Mouse (Mus musculus) ES-E14 (cell line): ENCODE data around the gene Mical2. TPM values are rescaled to one million over a fixed set of nuclear protein-coding genes. Genes with fewer than 3 reads are reported as not detected.

Experiments
- DNase-seq: peaks from one replicate; pipeline ENCODE4 v3.0.0-alpha.2; 2013; ENCODE audit warnings: low read depth, low spot score
- H3K27ac ChIP-seq: 2 replicates; pipeline ENCODE4 v1.5.1; 2012; ENCODE audit warnings: low read depth, mild to moderate bottlenecking, low read length, moderate library complexity, mixed read lengths; ENCODE audit not compliant: poor library complexity, insufficient read depth, severe bottlenecking
- H3K36me3 ChIP-seq: 2 replicates; pipeline ENCODE4 v1.6.1; 2012; ENCODE audit warnings: mild to moderate bottlenecking, low read length, moderate library complexity, mixed read lengths; ENCODE audit not compliant: control insufficient read depth, poor library complexity, insufficient read depth, severe bottlenecking
- H3K4me1 ChIP-seq, 2 experiments: fragments of 150-350 bp in 1 of 2; sonication (generic) in 1 of 2; 2 replicates each; pipeline ENCODE4 v1.6.1; 2012; ENCODE audit warnings: low read length in 2 of 2, mild to moderate bottlenecking in 1 of 2, mixed read lengths in 1 of 2; ENCODE audit not compliant: control insufficient read depth in 2 of 2, insufficient read depth in 2 of 2, poor library complexity in 1 of 2
- H3K4me3 ChIP-seq, 2 experiments: fragments of 150-350 bp in 1 of 2; sonication (generic) in 1 of 2; 2 replicates each; pipeline ENCODE4 v1.5.1; 2012; ENCODE audit warnings: low read length in 2 of 2, low read depth in 1 of 2, mild to moderate bottlenecking in 1 of 2, mixed read lengths in 1 of 2; ENCODE audit not compliant: insufficient read depth in 1 of 2, poor library complexity in 1 of 2, severe bottlenecking in 1 of 2
- H3K9ac ChIP-seq: 2 replicates; pipeline ENCODE4 v1.6.1; 2012; ENCODE audit warnings: low read depth, mild to moderate bottlenecking, low read length, mixed read lengths; ENCODE audit not compliant: poor library complexity, insufficient read depth, severe bottlenecking
- H3K9me3 ChIP-seq: fragments of 150-350 bp; sonication (generic); 2 replicates; pipeline ENCODE4 v1.6.1; 2012; ENCODE audit warnings: low read depth, mild to moderate bottlenecking, low read length; ENCODE audit not compliant: control insufficient read depth, insufficient read depth
- CHD2 ChIP-seq: IDR thresholded peaks from 2 replicates; pipeline ENCODE4 v1.6.1; 2014; ENCODE audit warnings: mild to moderate bottlenecking, low read depth, low read length, inconsistent platforms
- HCFC1 ChIP-seq: IDR thresholded peaks from 2 replicates; pipeline ENCODE4 v1.6.1; 2012; ENCODE audit warnings: low read length, inconsistent platforms, borderline replicate concordance; ENCODE audit not compliant: insufficient read depth
- MAFK ChIP-seq: IDR thresholded peaks from 2 replicates; pipeline ENCODE4 v1.6.1; 2014; ENCODE audit warnings: mild to moderate bottlenecking, low read depth, low read length, inconsistent platforms; ENCODE audit not compliant: insufficient read depth
- ZC3H11A ChIP-seq: IDR thresholded peaks from 2 replicates; pipeline ENCODE4 v1.6.1; 2012; ENCODE audit warnings: low read depth, mild to moderate bottlenecking, inconsistent platforms, low read length, borderline replicate concordance
- ZNF384 ChIP-seq: IDR thresholded peaks from 2 replicates; pipeline ENCODE4 v1.6.1; 2012; ENCODE audit warnings: low read depth, low read length, inconsistent platforms
- in situ Hi-C, 2 experiments: fragments of 600-800 bp; cut with MboI; formaldehyde crosslinking; loops; one replicate each; pipeline ENCODE4 v1.15.1; 2025; ENCODE audit warnings: low sequenced_read_pairs in 2 of 2, inconsistent platforms in 1 of 2; ENCODE audit not compliant: unreplicated experiment in 2 of 2
- total RNA-seq: library from RNA; depleted of rRNA; stranded (reverse); fragments of 300-350 nt; gene quantifications from 2 replicates; pipeline ENCODE4 v1.2.3, GENCODE M21; 2012

Gene Mical2
- total RNA-seq, 1 experiment: 9.9 TPM

- H3K4me1 ChIP-seq: no peaks in the 10 kb centered on the region
- in situ Hi-C loops: loop anchor here in 1 of 2 experiments (10.0 kb wide), 1 partner anchor 281 kb away; no protein-coding TSS in a partner anchor
Observed at GRCm38 (mm10) chr7:112365864-112366263, 140.2 kb downstream of the Mical2 start.

GRCm38 (mm10) chr7:112369046-112369445, 143.4 kb downstream of the Mical2 start:
- Histone ChIP-seq H3K9me3 (no peaks in the 10 kb centered on the region), H3K4me1 (no peaks in the 10 kb centered on the region)
- DNase-seq: peak; percentile 62

More at GRCm38 (mm10) chr7:112365864-112366263, 140.2 kb downstream of the Mical2 start:
- H3K4me3 ChIP-seq: no peak overlapping the region
- H3K9me3 ChIP-seq: no peaks in the 10 kb centered on the region
- no peaks in the 10 kb centered on the region for H3K36me3 ChIP-seq
- H3K9ac ChIP-seq: no peak overlapping the region
- DNase-seq: no peak
- H3K27ac ChIP-seq: no peak overlapping the region
- TF ChIP-seq ZNF384 (no peak), MAFK (no peak), HCFC1 (no peak), ZC3H11A (no peak), CHD2 (no peak)

GRCm38 (mm10) chr7:112369977-112370376, 144.3 kb downstream of the Mical2 start:
- in situ Hi-C loops: loop anchor here in 1 of 2 experiments (10.0 kb wide), 2 partner anchors 185 to 285 kb away; no protein-coding TSS in a partner anchor
- Histone ChIP-seq H3K9me3 (no peaks in the 10 kb centered on the region), H3K9ac (no peak overlapping the region), H3K4me3 (no peak overlapping the region), H3K36me3 (no peaks in the 10 kb centered on the region), H3K27ac (no peak overlapping the region), H3K4me1 (no peaks in the 10 kb centered on the region)
- DNase-seq: no peak
- TF ChIP-seq CHD2: no peak
- no peak for TF ChIP-seq ZC3H11A
- TF ChIP-seq ZNF384: no peak
- no peak for TF ChIP-seq MAFK
- no peak for TF ChIP-seq HCFC1

More at GRCm38 (mm10) chr7:112369046-112369445, 143.4 kb downstream of the Mical2 start:
- Histone ChIP-seq H3K4me3 (no peak overlapping the region), H3K9ac (no peak overlapping the region), H3K27ac (no peak overlapping the region), H3K36me3 (no peaks in the 10 kb centered on the region)
- TF ChIP-seq HCFC1 (no peak), ZNF384 (no peak), ZC3H11A (peak; percentile 90), MAFK (no peak)
- in situ Hi-C loops: loop anchor here in 1 of 2 experiments (10.0 kb wide), 1 partner anchor 284 kb away; no protein-coding TSS in a partner anchor

- Histone ChIP-seq H3K9me3 (no peaks in the 10 kb centered on the region), H3K9ac (no peak overlapping the region), H3K4me1 (no peaks in the 10 kb centered on the region), H3K4me3 (no peak overlapping the region), H3K36me3 (no peaks in the 10 kb centered on the region), H3K27ac (no peak overlapping the region)
- in situ Hi-C loops: loop anchor here in 1 of 2 experiments (10.0 kb wide), 1 partner anchor 187 kb away; no protein-coding TSS in a partner anchor
- no peak for DNase-seq
- TF ChIP-seq ZC3H11A: no peak
- no peak for TF ChIP-seq CHD2
- TF ChIP-seq ZNF384: no peak
- no peak for TF ChIP-seq HCFC1
- TF ChIP-seq MAFK: no peak
Observed at GRCm38 (mm10) chr7:112371387-112371786, 145.7 kb downstream of the Mical2 start.
